Mouse (Mus musculus) E14TG2a.4 (cell line): Measurements from ENCODE around the gene Il27ra.

Source experiments
- H3K27me3 ChIP-seq: 2 replicates; pipeline ENCODE4 v1.6.1; 2014; ENCODE audit warnings: low read length, control low read depth; ENCODE audit not compliant: insufficient read depth
- H3K36me3 ChIP-seq: 2 replicates; pipeline ENCODE4 v1.6.1; 2014; ENCODE audit warnings: low read length, control low read depth; ENCODE audit not compliant: insufficient read depth
- H3K4me1 ChIP-seq: replicated peaks from 2 replicates; pipeline ENCODE4 v1.6.1; 2014; ENCODE audit warnings: low read depth, low read length, control low read depth
- H3K4me3 ChIP-seq: replicated peaks from 2 replicates; pipeline ENCODE4 v1.5.1; 2014; ENCODE audit warnings: mild to moderate bottlenecking, low read length
- H3K9me3 ChIP-seq: 2 replicates; pipeline ENCODE4 v1.6.1; 2014; ENCODE audit warnings: low read length, control low read depth
- CTCF ChIP-seq: conservative IDR thresholded peaks from 2 replicates; pipeline ENCODE4 v1.5.1; 2014; ENCODE audit warnings: low read length
- NANOG ChIP-seq: IDR thresholded peaks from 2 replicates; pipeline ENCODE4 v1.6.1; 2014; ENCODE audit warnings: borderline replicate concordance, low read length, mixed read lengths
- POU5F1 ChIP-seq: IDR thresholded peaks from 2 replicates; pipeline ENCODE4 v1.6.1; 2014; ENCODE audit warnings: low read length, borderline replicate concordance

Il27ra gene

GRCm38 (mm10) chr8:84042948-84043342 is 556 bp upstream of the Il27ra start:
- Histone ChIP-seq H3K4me1 (peaks cover 55% of the 10 kb centered on the region), H3K27me3 (peaks cover 59% of the 10 kb centered on the region), H3K9me3 (no peaks in the 10 kb centered on the region), H3K36me3 (no peaks in the 10 kb centered on the region), H3K4me3 (peak overlapping the region; percentile 76)
- TF ChIP-seq CTCF (no peak), POU5F1 (no peak), NANOG (no peak)

- H3K9me3 ChIP-seq: no peaks in the 10 kb centered on the region
- TF ChIP-seq CTCF (peak; percentile 95), POU5F1 (no peak)
- peaks cover 53% of the 10 kb centered on the region for H3K27me3 ChIP-seq
- H3K4me1 ChIP-seq: peaks cover 44% of the 10 kb centered on the region
- peak overlapping the region; percentile 13; the same call in 1 of the 2 replicates for H3K4me3 ChIP-seq
- no peaks in the 10 kb centered on the region for H3K36me3 ChIP-seq
Observed at GRCm38 (mm10) chr8:84039050-84039449, 3.3 kb downstream of the Il27ra start.

DNA sequence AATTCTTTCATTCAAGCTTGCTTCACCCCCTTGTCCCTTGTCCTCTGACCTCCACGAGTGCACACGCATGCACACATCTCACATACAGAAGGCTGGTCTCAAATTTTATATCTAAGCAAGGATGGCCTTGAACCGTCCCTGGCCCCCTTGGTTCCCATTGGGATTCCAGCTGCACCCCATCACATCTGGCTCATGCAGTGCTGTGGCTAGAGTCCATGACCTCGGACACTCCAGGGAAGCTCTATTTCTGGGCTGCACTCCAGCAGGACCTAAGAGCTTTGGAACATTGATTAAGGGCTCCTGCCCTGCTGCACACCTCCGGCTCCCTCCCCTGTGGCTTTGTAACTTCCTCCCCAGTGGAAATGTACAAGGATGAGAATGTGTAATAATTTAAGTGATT is 4.4 kb downstream of the Il27ra start:
- no peak overlapping the region for H3K4me3 ChIP-seq
- H3K4me1 ChIP-seq: peaks cover 36% of the 10 kb centered on the region
- no peaks in the 10 kb centered on the region for H3K9me3 ChIP-seq
- TF ChIP-seq CTCF: no peak
- TF ChIP-seq NANOG: no peak
- no peak for TF ChIP-seq POU5F1
- peaks cover 43% of the 10 kb centered on the region for H3K27me3 ChIP-seq
- no peaks in the 10 kb centered on the region for H3K36me3 ChIP-seq

DNA sequence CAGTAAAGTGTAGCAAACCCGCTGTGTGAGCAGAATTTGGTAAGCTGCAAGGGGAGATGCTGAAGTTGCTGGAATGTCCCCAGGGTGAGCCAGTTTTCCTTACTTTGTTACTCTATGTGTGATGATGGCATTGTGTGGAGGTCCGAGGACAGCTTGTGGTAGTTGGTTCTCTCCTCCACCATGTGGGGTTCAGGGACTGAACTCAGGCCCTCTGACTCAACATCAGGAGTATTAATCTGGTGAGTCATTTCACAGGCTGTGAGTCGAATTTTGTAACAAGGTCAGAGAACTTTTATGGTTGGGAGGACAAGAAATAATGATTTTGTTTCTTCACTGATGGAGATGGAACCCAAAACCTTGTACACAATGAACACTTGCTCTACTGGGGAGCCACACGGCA is 9.6 kb downstream of the Il27ra start:
- TF ChIP-seq POU5F1 (no peak), CTCF (no peak), NANOG (no peak)
- Histone ChIP-seq H3K4me3 (no peak overlapping the region), H3K9me3 (no peaks in the 10 kb centered on the region), H3K36me3 (peaks cover 44% of the 10 kb centered on the region), H3K27me3 (peaks cover 9% of the 10 kb centered on the region; the same call in 1 of the 2 replicates), H3K4me1 (peaks cover 36% of the 10 kb centered on the region)

DNA sequence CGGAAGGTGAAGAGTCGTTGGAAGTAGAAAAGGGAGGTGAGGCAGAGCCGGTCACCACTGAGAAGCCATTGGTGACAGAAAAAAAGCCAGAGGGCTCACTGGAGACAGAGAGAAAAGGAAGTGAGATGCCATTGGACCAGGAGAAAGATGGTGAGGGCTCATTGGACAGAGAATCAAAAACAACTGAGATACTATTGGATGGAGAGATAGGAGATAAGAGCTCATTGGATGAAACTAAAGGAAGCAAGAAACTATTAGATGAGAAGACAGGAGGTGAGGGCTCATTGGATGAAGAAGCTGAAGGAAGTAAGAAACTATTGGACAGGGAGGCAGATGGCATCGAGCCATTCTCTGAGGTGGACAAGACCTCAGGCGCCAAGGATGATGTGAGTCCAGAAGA is 13.1 kb downstream of the Il27ra start:
- peaks cover 45% of the 10 kb centered on the region for H3K36me3 ChIP-seq
- H3K4me1 ChIP-seq: peaks cover 67% of the 10 kb centered on the region
- no peaks in the 10 kb centered on the region; the same call in 1 of the 2 replicates for H3K27me3 ChIP-seq
- H3K9me3 ChIP-seq: no peaks in the 10 kb centered on the region
- TF ChIP-seq NANOG: no peak
- H3K4me3 ChIP-seq: peak overlapping the region; percentile 35; the same call in 1 of the 2 replicates

DNA sequence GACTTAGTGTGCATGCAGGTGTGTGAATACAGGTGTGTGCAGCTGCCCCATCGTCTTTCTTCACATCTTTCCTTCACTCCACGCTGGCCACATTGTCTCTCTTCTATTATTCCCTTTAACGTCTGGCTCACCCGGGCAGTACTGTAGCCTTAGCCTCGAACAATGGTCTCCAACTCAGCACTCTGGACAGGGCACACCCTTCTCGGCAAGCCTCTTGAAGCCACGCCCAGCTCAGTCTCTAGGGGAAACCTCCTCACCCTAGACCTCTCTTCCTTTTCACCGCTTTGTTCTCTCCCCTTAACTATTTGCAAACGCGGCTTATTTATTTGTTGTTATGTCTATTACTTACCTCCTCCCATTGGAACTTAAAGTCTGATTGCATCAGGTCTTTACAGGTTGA is 14.9 kb downstream of the Il27ra start:
- TF ChIP-seq CTCF (no peak), POU5F1 (no peak), NANOG (no peak)
- no peaks in the 10 kb centered on the region; the same call in 1 of the 2 replicates for H3K27me3 ChIP-seq
- no peak overlapping the region for H3K4me3 ChIP-seq
- H3K9me3 ChIP-seq: no peaks in the 10 kb centered on the region
- H3K4me1 ChIP-seq: peaks cover 81% of the 10 kb centered on the region
- peaks cover 41% of the 10 kb centered on the region for H3K36me3 ChIP-seq

GRCm38 (mm10) chr8:84025863-84026262 is 16.5 kb downstream of the Il27ra start:
- peak overlapping the region; percentile 83 for H3K4me3 ChIP-seq
- H3K4me1 ChIP-seq: peaks cover 91% of the 10 kb centered on the region
- TF ChIP-seq NANOG: no peak
- H3K9me3 ChIP-seq: no peaks in the 10 kb centered on the region
- peaks cover under 1% of the 10 kb centered on the region; the same call in 1 of the 2 replicates for H3K27me3 ChIP-seq
- peaks cover 28% of the 10 kb centered on the region for H3K36me3 ChIP-seq

DNA sequence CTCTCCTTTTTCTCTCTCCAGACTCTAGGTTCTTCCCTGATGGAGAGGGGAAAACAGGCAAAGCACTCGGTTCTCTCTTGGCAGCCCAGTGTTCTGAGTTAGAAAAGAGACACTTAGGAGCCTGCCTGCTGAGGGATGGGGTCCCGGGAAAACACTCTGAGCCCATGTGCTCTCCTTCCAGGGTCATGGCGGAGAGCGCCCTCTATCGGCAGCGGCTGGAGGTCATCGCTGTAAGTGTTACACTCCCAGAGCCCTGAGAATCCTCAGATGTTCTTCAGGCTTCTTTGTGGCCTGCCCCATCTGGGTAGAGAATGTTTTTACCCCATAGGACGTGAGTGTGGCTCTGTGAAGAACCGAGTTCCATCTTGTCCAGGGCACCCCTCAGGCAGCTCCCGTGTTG is 18.2 kb downstream of the Il27ra start:
- TF ChIP-seq POU5F1 (no peak), CTCF (peak; percentile 92)
- H3K27me3 ChIP-seq: peaks cover 8% of the 10 kb centered on the region; the same call in 1 of the 2 replicates
- H3K4me1 ChIP-seq: peaks cover 94% of the 10 kb centered on the region
- no peak overlapping the region for H3K4me3 ChIP-seq
- H3K9me3 ChIP-seq: no peaks in the 10 kb centered on the region
- H3K36me3 ChIP-seq: peaks cover 13% of the 10 kb centered on the region

- no peak overlapping the region for H3K4me3 ChIP-seq
- peaks cover 9% of the 10 kb centered on the region for H3K36me3 ChIP-seq
- H3K9me3 ChIP-seq: no peaks in the 10 kb centered on the region
- peaks cover 89% of the 10 kb centered on the region for H3K4me1 ChIP-seq
- peaks cover 8% of the 10 kb centered on the region; the same call in 1 of the 2 replicates for H3K27me3 ChIP-seq
- TF ChIP-seq NANOG (no peak), CTCF (no peak), POU5F1 (no peak)
Observed at GRCm38 (mm10) chr8:84023631-84024030, 18.8 kb downstream of the Il27ra start.

DNA sequence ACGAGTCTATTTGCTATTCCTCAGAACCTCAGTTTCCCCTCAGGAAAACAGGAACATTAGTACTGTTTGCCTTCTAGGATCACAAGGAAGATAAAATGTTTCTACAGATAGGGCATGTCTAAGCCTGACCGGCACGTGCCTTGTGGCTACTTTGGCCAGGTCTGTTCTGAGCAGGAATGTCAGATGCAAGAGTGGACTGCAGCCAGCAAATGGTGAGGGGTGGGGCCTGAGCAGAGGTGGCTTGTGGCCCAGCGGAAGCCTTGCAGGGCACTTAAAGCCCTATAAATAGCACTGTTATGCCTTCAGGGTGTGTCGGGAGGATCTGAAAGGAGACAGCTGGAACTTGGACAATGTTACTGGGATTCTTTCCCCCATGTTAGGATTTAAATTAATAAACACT is 19.3 kb downstream of the Il27ra start:
- TF ChIP-seq CTCF (no peak), POU5F1 (no peak), NANOG (no peak)
- Histone ChIP-seq H3K36me3 (peaks cover 4% of the 10 kb centered on the region), H3K9me3 (no peaks in the 10 kb centered on the region), H3K27me3 (peaks cover 13% of the 10 kb centered on the region), H3K4me3 (no peak overlapping the region), H3K4me1 (peaks cover 83% of the 10 kb centered on the region)
